Mouse (Mus musculus) c-Kit-negative CD71-positive TER-119-positive erythroid progenitor cells, embryonic 14.5 days (primary cell): ENCODE results near the gene Dus1l.
"Not testable (repeated sequence)": the region's sequence is repeated elsewhere in the genome, so short reads cannot be mapped to it uniquely, and the experiment has no call there.

Experiments
- DNase-seq: peaks from one replicate; pipeline ENCODE4 v3.0.0-alpha.2; 2013; ENCODE audit warnings: low read depth, low spot score

Dus1l gene

DNA sequence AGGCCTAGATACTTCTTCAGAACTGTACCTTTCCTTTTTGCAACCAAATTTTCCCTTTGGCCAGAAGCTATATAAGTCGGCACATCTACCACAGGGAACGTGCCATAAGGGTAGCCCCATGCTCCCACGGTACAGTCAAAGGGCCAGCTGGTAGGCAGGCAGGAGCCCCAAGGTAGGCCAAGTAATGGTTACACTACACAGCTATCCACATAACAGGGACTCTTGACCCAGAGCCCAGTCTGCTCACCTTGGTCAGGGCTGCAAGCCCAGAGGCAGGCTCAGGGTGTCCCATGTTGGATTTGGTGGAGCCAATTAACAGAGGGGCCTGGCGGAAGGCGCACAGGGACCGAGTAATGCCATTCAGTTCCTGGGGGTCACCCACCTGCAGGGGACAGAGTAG is 23.4 kb upstream of the Dus1l start:
- DNase-seq = no peak

DNA sequence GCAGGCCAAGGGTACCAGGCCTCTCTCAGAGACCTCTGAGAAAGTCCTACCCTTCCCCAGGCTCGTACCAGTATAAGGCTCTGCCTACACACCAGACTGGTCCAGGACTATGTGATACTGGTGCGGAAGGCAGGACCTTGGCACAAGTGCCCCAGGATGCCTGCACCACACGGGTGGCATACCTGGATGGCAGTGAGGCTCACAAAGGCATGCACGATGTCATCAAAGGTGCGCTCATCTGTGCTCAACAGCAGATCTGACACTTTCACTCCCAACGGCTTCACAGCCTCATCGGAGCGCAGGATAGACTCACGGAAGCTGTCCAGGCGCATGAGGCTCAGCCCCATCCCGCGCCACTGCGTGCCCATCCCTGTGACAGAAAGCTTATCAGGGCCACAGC is 22.0 kb upstream of the Dus1l start:
- no peak for DNase-seq

DNA sequence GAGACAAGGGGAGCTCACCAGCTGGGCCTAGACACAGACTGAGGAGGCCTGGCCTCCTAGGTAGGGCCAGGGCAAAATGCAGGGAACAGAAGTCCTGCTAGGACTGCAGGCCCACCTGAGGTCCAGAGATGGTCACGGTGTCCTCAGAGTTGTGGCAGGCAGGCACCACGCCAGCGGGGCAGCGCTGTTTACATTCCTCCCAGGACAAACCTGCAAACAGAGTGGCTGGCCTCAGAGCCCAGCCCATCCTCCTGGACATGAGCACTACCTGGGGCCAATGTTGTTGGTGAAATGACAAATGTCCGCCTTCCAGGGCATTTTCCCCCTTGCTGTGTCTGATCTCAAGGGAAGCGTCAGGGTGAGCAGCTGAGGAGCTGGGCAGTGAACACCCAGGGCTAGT is 21.2 kb upstream of the Dus1l start:
- no peak for DNase-seq

DNA sequence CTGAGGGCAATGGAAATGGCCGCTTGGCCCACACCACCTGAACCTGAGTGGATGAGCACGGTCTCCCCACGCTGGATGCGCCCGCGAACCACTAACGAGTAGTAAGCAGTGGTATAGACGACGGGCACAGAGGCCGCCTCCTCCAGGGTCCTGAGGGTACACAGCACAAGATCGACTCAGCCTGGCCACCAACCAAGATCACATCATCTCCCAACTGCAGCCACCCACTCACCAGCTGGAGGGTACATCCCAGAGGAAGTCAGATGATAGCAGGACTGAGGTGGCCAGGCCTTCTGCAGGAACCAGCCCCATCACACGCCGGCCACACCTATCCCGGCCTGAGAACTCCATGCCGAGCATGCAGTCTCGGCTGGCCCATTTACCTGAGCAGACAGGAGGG is 15.9 kb upstream of the Dus1l start:
- no peak for DNase-seq

DNA sequence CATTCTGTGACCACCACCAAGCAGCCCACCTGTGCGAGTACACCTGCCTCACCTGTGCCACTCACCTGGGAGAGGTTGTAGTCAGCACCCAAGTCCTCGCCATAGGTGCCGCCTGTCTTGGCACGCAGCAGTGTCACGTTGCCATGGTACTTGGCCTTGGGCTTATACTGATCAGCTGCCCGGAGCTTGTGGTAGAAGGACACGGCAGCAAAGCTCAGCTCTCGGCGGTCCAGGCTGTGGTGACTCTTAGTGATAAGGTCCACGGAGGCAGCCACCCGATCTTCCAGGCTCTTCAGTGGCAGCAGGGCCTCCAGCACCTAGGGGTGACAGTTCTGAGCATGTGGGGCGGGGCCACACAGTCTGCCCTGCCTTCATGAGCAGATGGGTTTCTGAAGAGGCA is 11.8 kb upstream of the Dus1l start:
- DNase-seq = no peak

DNA sequence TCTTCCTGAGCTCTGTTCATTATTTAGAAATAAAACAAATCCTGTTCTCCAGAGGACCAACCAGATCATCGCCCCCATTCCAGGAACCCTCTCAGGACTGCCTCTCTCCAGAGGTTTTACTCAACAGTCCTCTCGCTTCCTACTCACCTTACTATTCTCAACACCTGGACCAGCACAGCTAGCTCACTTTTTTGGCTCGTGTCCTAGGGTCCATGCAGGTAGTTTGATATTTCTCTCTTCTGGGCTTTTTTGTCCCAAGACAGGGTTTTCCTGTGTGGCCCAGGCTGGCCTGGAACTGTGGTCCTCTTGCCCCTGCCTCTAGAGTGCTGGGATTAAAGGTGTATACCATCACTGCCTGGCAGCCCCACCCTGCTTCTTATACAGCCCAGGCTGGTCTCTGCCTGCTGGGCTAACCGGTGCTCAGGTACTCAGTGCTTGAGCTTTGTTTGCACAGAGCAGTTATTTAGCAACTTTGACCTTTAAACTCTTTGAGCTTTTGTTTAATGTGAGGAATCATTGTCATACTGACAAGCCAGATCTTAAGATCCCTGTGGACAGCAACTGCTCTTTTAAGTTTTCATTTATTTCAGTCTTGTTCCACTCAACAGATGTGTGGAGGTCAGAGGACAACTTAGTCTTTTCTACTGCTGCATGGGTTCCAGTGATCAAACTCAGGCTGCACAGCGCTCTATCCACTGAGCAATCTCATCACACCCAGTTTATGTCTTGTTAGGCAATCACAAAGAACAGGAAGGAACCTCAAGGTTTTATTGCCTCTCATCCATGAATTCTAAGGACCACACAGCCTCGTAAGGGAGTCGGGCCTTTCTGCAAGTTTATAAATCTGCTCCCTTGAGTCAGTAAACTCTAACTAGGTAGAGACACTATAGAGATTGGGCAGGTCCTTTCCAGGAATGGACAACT is 9.4 kb upstream of the Dus1l start:
- no peak for DNase-seq

DNA sequence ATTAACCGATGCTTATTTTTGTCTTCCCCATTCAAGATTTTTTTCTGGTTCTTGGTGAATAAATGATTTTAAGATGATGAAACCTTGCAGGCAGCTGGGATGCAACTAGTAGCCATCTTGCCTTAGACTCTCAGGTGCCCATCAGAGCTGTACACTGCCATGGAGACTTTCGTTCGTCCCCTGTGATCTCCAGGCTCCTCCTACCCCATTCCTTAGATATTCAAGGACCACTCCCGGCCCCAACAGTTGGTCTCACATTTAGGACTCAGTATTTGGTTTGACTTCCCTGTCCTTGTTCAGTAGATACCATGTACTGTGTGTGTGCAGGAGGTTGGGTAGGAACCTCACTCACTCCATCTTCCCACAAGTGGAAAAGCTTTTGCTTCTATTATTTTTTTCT is 8.6 kb upstream of the Dus1l start:
- no peak for DNase-seq

DNA sequence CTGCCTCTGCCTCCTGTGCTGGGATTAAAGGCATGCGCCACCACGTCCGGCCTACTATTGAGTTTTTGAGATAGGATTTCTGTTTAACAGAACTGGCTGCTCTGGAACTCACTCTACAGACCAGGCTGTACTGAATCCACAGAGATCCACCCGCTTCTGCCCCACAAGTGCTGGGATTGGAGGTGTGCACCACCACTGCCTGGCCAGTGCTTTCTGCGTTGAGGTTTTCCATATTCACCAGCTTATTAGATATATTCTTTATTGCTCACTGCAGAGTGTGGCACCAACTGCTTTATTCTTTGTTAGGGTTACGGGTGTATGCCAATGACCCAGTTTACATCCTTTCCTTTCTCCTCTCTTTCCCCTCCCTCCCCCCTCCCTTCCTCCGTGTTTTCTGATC is 8.1 kb upstream of the Dus1l start:
- no peak for DNase-seq

DNA sequence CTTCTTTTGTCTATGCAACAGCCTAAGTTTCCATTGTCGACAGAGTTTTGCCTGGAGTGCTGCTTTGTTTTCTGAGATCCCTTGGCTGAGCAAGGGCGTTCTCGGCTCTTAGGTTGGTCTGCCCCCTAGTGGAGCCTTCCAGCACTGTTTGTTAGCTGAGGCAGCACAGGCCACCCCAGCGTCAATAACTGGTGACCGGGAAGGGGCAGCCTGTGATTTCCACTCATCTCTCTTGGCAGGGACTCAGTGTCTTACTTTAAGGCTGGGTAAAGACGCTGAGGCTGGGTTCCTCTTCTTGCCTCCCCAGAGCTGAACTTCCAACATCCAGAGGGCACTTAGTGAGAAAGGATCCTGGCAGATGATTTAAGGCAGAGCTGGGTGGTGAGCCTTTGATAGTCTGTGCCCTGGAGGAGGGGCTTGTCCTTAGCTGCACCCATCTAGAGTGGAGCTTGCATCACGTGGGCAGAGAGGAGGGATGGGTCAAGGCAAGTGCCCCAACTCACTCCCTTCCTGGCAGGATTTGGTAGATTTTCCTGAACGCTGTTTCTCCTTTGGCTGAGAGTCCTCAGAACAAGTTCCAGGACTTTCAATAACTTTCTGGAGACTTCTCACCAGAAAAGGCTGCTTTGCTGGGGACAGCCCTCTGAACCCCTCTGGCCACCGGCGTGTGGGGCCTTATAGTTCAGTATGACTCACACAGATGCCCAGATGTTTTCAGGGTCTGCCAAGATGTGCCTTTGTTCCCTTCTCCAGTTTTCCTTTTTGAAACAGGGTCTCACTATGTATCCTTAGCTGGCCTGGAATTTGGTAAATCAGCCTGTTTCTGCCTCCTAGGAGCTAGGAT is 4.1 kb upstream of the Dus1l start:
- DNase-seq = peak; percentile 64

DNA sequence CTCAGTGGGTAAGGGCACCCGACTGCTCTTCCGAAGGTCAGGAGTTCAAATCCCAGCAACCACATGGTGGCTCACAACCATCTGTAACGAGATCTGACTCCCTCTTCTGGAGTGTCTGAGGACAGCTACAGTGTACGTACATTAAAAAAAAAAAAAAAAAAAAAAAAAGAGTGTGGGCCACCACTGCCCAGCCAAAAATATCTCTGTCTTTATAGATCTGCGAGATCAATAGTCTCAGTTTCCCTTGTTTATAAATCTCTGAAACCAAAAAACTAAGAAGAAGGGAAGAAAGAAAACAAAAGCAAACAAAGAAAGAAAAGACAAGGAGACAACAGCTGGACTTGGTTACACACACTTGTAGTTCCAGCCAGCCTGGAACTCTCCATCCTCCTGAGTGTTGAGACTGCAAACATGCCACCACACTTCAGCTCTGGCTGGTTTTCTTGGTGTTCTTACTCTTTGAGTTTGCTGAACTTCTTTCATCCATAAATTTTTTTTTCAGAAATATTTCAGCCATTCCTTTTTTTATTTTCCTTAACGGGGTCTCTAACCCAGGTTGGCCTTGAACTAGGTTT is 3.2 kb upstream of the Dus1l start:
- DNase-seq = no peak

DNA sequence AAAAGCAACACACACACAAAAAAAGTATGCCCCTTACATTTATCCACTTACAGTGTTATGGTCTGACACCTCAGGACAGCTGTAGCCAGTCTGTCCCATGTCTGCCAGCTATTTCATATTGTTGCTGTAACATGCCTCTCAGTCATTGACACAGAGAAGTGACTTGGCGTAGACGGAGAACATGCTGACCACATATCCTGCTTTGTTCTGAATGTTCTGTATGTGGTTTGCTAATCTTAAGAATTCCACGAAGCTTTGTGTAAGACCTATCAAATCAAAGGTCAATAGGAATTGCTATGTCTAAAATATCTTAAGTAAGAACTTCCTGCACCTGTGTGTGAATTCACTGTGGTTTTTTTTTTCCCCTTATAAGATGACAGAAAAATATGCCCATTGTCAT is 2.0 kb upstream of the Dus1l start:
- no peak for DNase-seq

DNA sequence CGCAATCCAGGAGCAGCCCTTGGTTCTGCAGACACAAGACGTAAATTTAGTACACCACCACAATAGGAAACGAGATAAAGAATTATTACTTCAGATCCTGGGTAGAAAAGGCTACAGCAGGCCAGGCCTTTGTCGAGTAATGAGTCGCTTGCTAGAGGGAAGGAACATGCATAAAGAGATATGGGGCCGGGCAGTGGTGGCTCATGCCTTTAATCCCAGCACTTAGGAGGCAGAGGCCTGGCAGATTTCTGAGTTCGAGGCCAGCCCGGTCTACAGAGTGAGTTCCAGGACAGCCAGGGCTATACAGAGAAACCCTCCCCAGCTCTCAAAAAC is 377 bp upstream of the Dus1l start:
- DNase-seq = no peak

DNA sequence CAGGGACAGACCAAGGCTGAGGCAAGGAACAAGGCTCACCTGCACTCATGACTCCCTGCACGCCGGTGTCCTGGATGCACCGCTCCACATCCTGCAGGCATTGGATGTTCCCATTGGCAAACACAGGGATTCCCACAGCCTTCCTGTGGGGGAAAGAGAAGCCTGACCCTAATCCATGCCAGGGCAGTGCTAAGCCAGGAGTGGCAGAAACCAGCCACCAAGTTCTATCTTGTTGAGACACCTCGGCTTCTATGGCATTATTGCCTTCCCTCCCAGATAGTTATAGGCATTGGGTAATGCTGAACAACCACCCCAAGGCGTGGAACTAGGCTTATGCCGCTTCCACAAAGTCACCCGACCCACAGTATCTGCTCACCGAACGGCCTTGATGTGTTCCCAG is 3.6 kb downstream of the Dus1l start:
- no peak for DNase-seq

DNA sequence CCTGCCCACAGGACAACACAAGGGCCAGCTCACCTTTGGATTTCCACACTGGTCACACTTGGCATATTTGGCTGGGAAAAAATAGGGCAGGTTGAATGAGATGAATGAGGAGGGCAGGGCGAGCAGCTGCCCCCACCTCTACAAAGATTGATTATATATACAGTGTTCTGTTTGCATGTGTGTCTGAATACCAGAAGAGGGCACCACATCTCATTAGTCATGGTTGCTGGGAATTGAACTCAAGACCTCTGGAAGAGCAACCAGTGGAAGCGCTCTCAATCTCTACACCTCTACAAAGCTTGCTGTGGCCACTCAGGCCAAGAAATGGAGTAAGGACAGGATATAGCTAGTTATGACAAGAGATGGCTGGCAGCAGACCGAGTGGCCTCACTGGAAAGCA is 6.4 kb downstream of the Dus1l start:
- no peak for DNase-seq

DNA sequence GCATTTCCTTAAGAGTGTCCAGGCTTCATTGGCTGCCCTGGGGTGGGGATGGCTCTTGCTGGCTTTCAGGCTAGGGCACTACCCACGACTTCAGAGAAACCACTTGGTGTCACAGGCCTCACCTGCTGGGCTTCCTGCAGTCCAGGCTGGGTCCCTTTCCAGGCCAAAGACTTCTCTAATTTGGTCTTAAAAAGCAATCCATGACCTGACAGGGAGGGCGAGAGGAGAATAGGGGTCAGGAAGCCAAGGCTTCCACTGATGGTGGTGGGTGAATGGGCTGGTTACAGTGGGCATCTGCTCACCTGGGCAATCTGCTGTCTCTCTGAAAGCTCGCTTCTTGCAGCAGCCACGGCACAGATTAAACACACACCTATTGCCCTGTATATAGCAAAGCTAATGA is 6.8 kb downstream of the Dus1l start:
- no peak for DNase-seq

DNA sequence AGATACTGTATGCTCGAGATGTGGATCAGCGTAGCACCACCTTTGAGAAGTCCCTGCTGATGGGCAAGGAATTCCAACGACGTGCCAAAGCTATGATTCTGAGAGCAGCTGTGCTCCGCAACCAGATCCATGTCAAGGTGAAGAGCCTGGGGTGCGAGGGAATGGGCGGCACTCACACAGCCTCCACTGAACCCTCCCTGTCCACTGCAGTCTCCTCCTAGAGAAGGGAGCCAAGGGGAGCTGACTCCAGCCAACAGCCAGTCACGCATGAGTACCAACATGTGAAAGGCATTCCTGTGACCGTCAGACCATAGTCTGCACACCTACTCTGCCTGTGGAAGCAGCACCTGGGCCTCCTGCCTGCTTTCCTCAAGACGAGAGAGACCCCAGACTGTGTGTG is 7.7 kb downstream of the Dus1l start:
- DNase-seq = not testable (repeated sequence)

DNA sequence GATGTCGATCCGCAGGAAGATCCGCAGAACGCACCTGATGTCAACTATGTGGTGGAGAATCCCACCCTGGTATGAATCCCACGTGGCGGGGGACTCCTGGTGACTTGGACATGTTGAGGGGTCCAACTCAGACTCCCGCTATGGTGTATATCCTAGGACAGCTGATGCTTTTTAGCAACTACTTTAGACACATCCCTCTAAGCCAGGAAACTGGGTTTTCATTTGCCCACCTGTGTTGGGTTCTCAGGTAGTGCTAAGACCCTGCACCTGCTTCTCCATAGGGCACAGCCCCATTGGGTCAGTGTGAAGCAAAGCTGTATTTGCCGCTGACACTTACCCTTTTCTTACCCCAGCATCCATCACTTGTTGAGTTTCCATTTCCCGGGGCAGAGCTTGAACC is 11.1 kb downstream of the Dus1l start:
- DNase-seq = no peak

DNA sequence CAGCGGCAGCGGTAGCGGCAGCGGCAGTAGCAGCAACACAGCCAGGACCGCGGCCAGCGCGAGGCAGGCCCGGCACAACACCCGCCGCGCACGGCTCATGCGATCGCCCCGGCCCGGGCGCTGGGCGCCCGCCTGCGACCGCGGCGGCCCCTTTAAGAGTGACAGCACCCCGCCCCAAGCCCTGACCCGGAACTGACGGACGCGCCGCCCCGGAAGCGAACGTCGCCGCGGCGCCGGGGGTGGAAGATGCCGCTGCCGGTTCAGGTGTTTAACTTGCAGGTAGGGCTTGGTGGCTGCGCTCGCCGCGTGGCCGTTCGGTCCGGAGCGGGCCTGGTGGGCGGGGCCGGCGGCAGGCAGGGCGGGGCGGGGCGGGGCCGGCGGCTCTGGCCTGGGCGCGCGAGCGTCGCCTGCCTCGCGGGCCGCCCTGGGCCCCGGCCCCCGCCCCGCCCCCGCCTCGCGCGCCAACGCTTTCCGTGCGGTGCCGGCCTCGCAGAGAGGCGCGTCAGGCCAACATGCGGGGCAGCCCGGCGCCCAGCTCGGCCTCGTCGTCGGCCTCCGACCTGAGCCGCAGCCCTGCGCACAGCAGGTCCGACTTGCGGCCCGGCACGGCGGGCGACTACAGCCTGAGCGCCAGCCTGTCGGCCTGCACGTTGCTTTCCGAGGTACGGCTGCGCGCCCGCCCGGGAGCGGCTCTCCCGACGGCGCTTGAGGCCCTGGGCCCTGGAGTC is 12.0 kb downstream of the Dus1l start, which contains the start of the genes Rfng and Gps1:
Gene Rfng, minus strand, starts transcription at position 144 of the 728 bp plus-strand sequence.
Gene Gps1, plus strand, starts transcription at position 209 of the 728 bp plus-strand sequence.
- peak; percentile 55 for DNase-seq

DNA sequence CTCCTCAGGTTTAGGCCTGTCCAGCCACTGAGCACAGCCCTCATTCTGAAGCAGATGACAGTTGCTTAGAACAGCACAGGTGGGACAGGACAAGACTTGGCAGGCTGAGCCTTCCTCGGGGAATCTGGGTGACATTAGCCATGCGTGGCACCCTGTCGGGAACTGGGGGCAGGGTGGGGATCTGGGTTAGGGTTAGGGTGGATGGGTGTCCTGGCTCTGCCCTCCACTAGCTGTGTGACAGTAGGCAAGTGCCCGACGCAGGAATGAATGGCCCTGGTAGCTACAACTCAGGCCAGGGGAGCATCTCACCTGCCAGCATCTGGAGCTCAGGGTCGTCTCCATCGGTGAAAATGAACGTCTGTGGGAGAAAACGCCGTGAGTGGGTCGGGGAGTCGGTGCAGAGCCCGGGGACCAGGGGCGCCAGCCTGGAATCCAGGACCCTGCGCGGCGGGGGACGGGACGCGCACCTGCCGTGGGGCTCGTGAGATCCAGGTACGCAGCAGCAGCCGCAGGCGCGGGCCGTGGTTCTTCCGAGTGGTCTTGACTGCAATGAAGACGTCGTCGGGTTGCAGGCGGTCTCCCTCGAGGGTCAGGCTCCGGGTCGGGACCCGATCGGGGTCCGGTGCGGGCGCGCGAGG is 12.7 kb downstream of the Dus1l start:
- no peak for DNase-seq

DNA sequence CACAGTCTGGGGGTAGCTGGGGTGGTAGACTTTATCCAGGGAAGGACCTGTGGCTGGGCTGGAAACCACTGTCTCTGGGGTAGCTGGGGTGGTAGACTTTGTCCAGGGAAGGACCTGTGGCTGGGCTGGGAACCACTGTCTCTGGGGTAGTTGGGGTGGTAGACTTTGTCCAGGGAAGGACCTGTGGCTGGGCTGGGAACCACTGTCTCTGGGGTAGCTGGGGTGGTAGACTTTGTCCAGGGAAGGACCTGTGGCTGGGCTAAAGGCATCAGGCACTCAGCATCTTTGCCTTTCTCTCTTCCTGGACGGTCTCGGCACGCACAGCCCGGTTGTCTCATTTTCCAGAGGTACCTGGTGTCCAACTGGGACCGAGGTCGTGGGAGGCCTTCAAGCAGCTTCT is 14.8 kb downstream of the Dus1l start:
- DNase-seq = not testable (repeated sequence)

DNA sequence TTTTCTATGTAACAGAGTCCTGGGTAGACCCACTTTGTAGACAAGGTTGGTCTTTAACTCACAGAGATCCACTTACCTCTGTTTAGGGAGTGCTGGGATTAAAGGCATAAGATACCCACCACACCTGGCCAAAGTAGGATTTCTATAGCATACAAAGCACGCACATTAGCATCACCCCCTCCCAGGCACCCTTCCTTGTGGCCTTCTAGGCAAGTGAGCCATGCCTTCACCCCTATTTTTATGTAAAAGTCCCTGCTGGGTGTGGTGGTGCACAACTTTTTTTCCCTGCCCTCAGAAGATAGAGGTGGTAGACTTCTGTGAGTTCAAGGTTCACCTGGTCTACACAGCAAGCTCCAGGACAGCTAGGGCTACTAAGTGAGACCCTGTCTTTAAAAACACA is 16.3 kb downstream of the Dus1l start:
- DNase-seq = no peak
